Mouse (Mus musculus): ENCODE results near the gene Gpbp1l1.

The Gpbp1l1 gene

DNA sequence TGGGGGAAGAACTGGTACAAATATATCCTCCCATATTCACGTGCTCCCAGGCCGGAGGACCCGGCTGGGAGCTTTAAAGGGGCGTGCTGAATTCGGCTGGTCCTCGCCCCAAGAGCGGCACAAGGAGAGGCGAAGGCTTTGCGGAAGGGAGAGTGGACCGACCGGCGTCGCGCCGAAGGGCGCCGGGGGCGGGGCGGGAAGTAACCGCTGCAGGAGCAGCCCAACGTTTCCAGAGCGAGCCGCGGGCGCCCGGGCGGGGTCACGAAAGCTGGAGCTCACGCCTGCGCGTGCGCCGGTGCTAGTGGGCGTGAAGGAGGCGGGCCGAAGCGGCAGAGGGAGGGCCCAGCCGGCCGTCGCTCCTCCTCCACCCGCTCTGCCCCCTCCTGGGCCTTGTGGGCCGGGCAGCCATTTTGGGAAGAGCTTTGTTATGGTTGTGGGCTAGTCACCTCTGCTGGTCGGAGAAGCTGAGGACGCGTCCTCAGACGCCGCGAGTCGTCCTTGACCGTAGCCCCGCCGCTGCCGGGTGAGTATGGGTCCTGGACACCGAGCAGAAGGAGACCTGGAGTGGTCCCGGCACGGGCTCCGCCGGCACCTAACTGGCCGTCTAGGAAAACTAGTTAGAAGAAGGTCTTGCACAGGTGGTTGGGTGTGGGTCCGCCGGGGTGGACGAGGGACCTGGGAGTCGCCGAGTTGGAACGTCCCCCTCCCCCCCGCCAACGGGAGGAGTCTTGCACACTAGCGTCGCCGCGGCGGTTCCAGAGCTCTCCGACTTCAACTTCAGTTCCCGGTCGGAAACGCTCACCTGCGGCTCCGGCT is at the start of gene Gpbp1l1:
Gene Gpbp1l1 (plus strand): TSS at position 353 of the 816 bp plus-strand sequence.
- DNase-seq (ENCODE audit: extremely low spot score, low read depth, low spot score) = peak; percentile 69

DNA sequence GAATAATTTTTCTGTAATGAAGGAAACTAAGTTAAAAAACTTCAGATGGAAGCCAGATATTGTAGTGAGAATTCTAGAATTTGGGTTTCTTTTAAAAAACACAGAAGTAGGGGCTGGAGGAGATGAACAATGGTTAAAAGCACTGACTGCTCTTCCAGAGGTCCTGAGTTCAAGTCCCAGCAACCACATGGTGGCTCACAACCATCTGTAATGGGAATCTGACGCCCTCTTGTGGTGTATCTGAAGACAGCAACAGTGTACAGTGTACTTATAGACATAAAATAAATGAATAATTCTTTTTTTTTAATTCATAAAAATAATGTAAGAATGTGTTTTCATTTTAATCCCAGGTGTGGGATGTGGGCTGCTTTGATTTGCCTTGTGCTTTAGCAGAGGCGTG is 26.3 kb upstream of the Gpbp1l1 start:
- no peak for DNase-seq (ENCODE audit: extremely low spot score, low read depth, low spot score)

- no peak for DNase-seq (ENCODE audit: extremely low spot score, low read depth, low spot score)
Measured at GRCm38 (mm10) chr4:116536351-116536750, 21.1 kb upstream of the Gpbp1l1 start.

GRCm38 (mm10) chr4:116537737-116538136 is 19.7 kb upstream of the Gpbp1l1 start:
- no peak for DNase-seq (ENCODE audit: extremely low spot score, low read depth, low spot score)

DNA sequence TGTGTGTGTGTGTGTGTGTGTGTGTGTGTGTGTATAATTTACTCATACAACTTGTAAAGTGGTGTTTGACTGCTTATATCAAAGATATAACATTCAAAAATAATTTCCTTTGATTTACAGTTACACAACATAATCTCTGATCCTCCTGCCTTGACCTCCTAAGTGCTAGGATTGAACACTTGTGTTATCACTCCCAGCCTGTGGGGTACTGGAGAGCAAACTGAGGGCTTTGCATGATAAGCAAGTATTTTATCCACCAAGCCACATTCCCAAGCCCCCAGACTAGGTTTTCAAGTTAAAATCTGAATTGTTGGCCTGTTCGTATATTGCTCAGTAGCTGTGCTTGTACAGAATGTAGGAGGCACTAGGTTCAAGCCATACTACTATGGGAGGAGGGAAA is 7.0 kb upstream of the Gpbp1l1 start:
- DNase-seq (ENCODE audit: extremely low spot score, low read depth, low spot score) = no peak

- no peak for DNase-seq (ENCODE audit: extremely low spot score, low read depth, low spot score)
Measured at GRCm38 (mm10) chr4:116553035-116553434, 4.4 kb upstream of the Gpbp1l1 start.

DNA sequence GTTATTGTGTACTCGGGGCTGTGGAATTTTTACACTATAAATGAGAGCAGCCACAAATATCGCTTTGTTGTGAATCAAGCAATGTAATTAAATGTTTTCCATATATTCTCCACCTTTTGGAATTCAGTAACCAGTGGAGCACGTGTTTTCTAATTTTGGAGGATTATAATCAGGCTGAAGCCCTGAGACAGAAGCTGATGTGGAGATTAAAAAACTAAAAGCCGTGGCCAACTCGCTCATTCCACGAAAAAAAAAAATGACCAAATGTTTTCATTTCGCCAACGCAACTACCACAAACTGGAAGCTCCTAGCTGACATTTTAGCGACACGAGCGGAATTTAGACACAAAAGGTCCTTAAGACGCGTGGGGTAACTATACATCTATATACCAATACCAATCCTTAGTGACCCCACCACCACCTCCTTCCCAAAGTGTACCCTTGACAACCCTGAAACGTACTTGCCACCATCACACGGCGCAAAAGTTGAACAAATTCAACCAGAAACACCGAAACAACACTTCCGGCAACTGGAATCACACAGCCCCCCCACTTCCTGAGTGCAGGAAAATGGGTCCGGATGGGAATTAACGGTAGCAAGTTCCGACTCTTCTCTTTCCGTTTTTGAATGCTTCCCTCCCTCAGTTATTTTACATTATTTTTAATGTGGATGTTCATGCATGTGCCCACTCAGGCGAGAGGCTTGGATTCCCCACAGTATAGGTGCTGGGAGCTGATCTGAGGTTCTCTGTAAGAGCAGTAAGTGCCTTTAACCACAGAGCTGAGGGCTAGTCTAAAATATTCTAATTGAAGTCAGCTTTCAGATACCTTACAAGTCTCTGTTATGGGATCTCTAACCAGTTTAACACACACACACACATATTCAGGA is 1.8 kb upstream of the Gpbp1l1 start, which contains the start of gene Tmem69:
Gene Tmem69 (minus strand): TSS at position 524 of the 888 bp plus-strand sequence.
- DNase-seq (ENCODE audit: extremely low spot score, low read depth, low spot score) = peak; percentile 74

- DNase-seq (ENCODE audit: extremely low spot score, low read depth, low spot score) = peak; percentile 63
Measured at GRCm38 (mm10) chr4:116556561-116557305, 725 bp upstream of the Gpbp1l1 start.

DNA sequence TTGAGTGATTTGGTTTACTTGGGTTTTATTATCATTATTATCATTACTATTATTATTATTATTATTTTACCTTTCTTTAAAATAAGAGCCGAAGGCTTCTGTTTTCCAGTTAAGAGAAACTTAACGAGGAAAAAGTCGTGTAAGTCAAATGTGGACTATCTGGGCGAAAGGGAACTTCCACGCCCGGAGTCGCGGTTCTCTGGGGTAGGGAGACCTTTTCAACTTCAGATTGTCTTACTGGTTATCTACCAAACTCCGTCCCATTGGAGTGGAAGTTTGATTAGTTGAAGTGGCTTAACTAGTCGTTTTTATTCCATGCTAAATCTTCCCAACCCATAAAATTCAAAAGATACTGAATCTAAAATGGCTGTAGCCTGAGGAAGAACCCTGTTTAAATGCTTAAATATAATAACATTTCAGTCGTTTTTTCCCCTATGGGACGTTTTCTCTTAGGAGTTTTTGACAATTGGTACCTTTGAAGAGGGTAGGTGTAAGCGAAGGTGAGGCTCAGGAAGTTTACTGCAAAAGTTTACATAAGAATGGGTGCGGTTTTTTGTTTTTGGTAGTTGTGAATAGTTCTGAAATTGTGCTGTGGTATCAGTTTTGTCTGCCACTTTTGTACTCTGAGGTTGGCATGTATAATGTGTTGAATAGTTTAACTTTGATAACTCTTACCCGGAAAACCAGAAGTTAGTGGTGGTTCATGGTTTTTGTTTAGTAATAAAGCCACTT is 859 bp downstream of the Gpbp1l1 start:
- DNase-seq (ENCODE audit: extremely low spot score, low read depth, low spot score) = no peak

DNA sequence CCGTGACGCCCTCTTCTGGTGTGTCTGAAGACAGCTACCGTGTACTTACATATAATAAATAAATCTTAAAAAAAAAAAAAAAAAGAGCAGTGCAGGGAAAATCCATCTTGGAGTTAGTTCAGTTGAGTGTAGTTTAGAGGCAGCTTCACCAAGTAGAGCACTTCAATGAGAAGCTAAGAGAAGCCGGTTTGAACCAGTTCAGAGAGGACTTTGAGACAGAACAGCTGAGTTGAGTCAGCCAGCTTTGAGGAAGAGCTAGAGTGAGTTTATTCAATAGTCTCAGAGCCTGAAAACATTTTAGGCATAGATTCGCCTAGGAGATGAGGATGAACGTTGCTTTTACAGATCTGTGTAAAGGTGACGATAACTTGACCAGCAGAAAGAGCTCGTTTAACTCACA is 38.3 kb downstream of the Gpbp1l1 start:
- DNase-seq (ENCODE audit: extremely low spot score, low read depth, low spot score) = no peak

DNA sequence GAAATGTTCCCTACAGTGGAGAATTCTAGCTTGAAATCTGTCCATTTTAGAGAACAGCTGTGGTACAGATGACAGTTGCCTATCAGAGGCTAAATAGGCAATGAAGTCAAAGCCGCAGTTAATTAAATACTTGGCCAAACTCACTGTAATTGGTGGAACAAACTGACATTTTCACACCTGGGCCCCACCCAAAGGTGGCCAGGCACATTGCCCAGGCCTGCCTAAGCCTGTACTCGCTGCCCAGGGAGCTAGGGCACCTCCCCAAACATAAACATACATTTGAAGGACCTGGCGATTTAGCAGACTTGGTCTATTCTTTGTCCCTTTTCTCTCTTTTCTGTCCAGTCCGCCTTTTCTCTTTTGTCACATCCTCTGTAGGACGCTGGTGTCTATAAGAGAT is 38.9 kb downstream of the Gpbp1l1 start, which contains the start of gene Ccdc17:
Gene Ccdc17 (plus strand): TSS at position 276 of the 400 bp plus-strand sequence.
- no peak for DNase-seq (ENCODE audit: extremely low spot score, low read depth, low spot score)

- DNase-seq (ENCODE audit: extremely low spot score, low read depth, low spot score) = peak; percentile 79
Measured at GRCm38 (mm10) chr4:116596978-116597881, 39.8 kb downstream of the Gpbp1l1 start.

DNA sequence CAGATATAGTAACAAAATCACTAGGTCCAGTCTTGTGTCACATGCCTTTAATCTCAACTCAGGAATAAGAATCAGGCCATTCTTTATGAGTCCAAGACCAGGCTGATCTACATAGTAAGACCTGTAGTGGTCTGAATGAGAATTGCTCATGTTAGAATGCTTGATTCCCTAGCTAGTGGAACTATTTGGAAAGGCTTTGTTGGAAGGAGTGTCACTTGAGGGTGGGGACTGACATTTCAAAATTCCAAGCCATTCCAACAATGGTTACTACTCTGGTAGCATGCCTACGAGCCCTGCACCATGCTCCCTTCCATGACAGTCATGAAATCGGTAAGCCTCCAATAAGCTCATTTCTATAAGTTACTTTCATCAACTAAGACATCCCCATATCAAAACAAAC is 55.2 kb downstream of the Gpbp1l1 start:
- no peak for DNase-seq (ENCODE audit: extremely low spot score, low read depth, low spot score)

- DNase-seq (ENCODE audit: extremely low spot score, low read depth, low spot score) = no peak
Measured at GRCm38 (mm10) chr4:116615237-116615636, 57.8 kb downstream of the Gpbp1l1 start.

GRCm38 (mm10) chr4:116624831-116625230 is 67.4 kb downstream of the Gpbp1l1 start:
- DNase-seq (ENCODE audit: extremely low spot score, low read depth, low spot score) = no peak

GRCm38 (mm10) chr4:116626658-116627358 is 69.3 kb downstream of the Gpbp1l1 start:
- DNase-seq (ENCODE audit: extremely low spot score, low read depth, low spot score) = peak; percentile 89

GRCm38 (mm10) chr4:116627359-116627716 is 69.9 kb downstream of the Gpbp1l1 start:
- peak; percentile 93 for DNase-seq (ENCODE audit: extremely low spot score, low read depth, low spot score)

DNA sequence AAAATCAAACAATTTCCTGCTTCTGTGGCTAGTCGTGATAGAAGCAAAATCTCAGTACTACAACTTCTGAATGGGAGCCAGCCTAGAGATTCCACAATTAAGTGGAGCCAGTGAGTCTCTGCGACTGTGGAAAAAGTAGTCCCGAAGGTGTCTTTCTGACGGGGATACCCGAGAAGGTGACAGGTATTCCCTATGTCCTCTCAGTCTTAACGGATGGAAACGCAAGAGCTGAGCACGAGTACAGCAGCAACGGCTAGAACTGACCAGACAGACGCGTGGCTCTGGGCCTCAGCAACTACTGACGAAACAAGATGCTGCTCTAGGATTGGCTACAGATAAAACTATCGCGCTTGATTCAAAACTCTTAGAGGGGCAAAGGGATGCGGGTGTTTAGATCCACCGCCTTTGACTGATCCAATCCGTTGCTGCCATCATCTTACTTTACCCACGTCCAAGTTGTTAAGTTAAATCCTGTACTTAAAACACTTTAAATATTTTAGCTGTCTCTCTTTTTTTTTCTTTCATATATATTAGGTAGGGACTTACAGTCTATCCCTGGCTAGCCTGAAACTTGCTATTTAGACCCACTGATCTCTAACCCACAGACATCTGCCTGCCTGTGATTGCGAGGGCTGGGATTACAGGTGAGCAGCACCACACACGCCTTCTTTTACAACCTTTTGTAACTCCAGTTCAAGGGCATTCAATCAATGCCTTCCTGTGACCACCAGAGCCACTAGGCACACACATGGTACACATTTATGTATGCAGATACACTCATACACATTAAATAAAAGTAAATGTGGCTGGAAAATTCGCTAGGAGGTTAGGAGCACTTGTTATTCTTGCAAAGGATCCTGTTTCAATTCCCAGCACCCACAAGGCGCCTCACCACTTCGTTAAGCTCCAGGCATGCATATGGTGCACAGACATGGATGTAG is 70.5 kb downstream of the Gpbp1l1 start, which contains the start of gene Nasp:
Gene Nasp (minus strand): TSS at position 220 of the 941 bp plus-strand sequence.
- DNase-seq (ENCODE audit: extremely low spot score, low read depth, low spot score) = peak; percentile 87

Data from hindlimb bud, embryonic 11.5 days (tissue).